Mouse (Mus musculus) effector memory CD4-positive, alpha-beta T cell, adult 7 months (primary cell): ENCODE data around the gene Rpgrip1l. TPM values are rescaled to one million over a fixed set of nuclear protein-coding genes. Genes with fewer than 3 reads are reported as not detected.

Experiments used
- polyA plus RNA-seq: library from polyadenylated mRNA; unstranded; fragments of 100-300 nt; shearing (Covaris generic); gene quantifications from one replicate; pipeline ENCODE4 v1.2.1, GENCODE M21; 2017

Gene Rpgrip1l
- 3.4 TPM for polyA plus RNA-seq

GRCm38 (mm10) chr8:91312835-91313832, at the start of gene Rpgrip1l, which contains the start of gene Fto:
Gene Rpgrip1l, minus strand, starts transcription at chr8:91313262.
Gene Fto, plus strand, starts transcription at chr8:91313525.

GRCm38 (mm10) chr8:91199876-91200275, 113.2 kb downstream of the Rpgrip1l start, which contains the start of gene Aktip:
Gene Aktip, minus strand, starts transcription at chr8:91199976.

Other genes starting within 250 kb of the Rpgrip1l start
- 98.6 TPM for gene Rbl2, start 243.2 kb downstream of the Rpgrip1l start, polyA plus RNA-seq
- gene Aktip, start 113.3 kb downstream of the Rpgrip1l start, polyA plus RNA-seq, result 11.3 TPM
- gene Fto, start 263 bp upstream of the Rpgrip1l start, polyA plus RNA-seq, result 49.9 TPM